Mouse (Mus musculus): ENCODE results near the gene Ppp3cb. TPM values are rescaled to one million over a fixed set of nuclear protein-coding genes. Genes with fewer than 3 reads are reported as not detected.

Ppp3cb gene
- total RNA-seq, 2 experiments from 2014 or later: 56.9 to 169 TPM

DNA sequence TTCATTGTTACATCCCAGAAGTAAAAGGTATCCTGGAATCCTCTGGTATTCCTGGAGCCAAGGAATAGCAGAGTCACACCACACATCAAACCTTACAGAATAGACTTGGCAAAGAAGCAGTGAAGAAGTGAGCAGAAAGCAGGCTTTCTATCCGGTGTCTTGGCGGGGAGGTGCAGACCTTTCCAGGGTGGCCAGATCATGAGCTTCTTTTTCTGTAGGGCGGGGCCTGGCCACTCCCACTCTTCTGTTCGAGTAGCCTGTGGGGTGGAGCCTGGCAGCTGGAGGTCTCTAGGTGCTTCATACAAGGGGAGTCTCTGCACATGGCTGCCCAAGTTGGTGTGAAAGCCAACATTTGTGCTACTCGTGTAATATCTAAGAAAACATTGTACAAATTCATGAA lies 65.2 kb downstream of the Ppp3cb start:
- peak; percentile 62 for ATAC-seq (replicated peaks; ENCODE audit: poor library complexity)

DNA sequence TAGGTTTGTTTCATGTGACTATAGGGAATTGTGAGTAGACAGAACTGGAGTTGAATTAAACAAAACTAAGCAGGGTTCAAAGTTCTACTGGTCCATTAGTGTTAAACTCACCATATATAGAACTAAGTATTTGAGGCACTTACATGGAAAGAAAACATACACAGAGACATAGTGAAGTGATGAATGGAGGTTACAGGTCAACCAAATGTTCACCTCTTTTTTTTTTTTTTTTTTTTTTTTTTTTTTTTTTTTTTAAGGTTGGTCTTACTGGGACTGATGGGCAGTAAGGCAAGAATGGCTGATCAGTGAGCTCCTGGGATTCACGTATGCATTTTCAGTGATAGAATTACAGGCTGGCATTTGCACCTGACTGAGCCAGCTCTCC lies 66.2 kb downstream of the Ppp3cb start:
- no peak for ATAC-seq (replicated peaks; ENCODE audit: poor library complexity)

DNA sequence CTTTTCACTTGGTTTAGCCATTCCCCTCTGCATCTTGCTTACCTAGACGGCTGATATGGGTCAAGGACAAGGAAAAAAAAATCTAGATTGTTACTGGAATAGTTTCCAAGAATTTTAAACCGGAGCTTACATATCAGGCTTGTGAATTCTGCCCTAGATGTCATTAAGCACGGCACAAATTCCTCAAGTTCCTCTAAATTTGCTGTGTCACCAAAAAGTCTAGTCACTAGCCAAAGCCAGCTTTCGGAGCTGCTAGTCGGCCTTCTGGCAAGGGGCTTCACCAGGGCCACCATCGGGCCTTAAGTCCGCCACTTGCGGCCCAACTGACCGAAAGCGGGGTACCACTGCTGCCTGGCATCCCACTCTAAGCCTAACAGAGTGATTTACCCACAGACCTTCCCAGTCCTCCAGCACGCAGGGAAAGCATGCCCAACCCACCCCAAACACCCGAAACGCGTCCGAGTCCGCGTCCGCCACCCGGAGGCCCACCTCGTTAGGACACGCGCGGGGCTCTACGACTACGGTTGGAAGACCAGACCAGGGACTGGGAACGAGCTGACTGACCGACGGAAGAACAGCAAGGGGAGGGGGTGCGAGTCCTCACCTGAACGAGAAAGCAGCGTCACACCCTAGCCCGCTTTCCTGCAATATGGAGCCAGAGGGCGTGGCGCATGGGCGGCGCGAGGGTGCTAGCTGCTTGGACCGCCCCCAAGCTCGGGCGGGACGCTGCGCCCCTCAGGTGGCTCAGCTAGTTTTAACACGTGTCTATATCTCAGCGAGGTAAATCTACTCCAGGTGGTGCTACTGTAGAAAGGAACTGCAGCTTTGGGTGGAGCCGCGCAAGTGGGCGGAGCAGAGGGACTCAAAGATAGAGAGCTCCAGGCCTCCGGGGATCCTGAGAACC lies 66.8 kb downstream of the Ppp3cb start, which contains the start of gene Anxa7:
Anxa7 (minus strand) TSS at position 843 of the 904 bp plus-strand sequence.
- peak; percentile 81 for ATAC-seq (replicated peaks; ENCODE audit: poor library complexity)

DNA sequence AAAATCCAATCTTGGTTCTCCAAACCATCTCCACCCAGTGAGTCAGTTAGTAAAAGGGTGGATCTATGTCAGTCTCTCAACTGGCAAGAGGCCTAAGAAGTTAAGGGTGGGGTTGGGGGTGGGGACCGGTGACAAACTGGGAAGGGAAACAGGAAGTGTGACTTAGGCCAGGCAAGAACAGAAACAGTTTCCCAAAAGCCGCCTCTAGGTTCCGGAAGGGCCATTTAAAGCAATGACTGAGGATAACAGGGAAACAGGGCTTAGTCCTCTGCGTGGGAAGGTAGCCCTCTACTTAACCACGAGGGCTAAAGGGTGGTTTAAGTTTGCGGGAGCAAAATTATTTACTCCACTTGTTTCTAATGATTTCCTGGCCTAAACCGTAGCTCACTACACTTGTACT lies 67.6 kb downstream of the Ppp3cb start:
- peak; percentile 65 for ATAC-seq (replicated peaks; ENCODE audit: poor library complexity)

DNA sequence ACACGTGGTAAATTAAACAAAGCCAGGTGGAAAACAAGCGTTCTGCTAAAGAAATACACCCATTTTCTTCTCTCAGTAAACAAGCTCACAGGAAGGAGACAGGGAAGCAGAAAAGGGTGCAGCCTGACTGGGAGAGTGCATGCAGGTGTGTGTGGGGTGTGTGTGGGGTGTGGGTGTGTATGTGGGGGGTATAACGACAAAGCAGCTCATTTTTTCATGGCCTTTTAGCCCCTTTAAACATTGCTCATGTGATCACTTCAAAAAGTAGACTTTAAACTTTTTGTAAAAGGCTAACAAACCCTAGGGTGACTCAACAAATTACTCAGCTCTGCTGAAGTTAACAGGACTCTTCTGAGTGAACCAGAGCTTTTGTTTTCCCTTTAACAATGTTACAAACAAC lies 68.0 kb downstream of the Ppp3cb start:
- 0 out of 2 replicates have a peak, but pooled peaks have one; percentile 0 for ATAC-seq (replicated peaks; ENCODE audit: poor library complexity)

DNA sequence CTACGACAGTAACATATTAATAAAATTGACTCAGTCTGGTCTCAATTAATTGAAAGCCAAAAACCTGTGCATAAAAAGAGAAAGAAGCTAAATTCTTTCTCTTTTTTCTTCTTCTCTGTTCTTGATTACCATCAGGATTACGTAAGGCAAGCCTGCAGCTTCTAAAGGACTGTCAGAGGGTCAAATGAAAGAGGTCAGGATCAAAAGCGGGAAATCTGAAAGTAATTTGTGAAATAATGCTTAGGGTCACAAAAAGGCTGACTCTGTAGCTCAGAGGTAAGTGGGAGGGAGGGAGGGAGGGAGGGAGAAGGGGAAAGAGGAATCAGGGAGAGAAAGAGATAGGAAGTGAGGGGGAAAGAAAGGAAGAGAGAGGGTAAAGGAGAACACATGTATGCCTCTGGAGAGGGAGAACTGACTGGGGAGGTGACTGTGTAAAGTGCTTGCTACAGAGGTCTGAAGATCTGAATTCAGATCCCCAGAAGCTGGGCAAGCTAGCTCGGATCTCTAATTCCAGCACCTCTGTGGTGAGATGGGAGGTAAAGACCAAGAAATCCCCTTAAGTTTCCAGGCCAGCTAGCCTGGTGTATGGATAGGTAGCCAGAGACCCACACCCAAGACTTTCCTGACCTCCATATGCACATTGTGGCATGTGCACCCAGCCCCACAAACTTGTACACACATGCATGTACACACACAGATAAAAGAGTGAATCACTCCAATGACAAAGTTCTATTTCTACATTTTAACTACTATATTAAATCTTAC lies 68.9 kb downstream of the Ppp3cb start:
- ATAC-seq (replicated peaks; ENCODE audit: poor library complexity): no peak

DNA sequence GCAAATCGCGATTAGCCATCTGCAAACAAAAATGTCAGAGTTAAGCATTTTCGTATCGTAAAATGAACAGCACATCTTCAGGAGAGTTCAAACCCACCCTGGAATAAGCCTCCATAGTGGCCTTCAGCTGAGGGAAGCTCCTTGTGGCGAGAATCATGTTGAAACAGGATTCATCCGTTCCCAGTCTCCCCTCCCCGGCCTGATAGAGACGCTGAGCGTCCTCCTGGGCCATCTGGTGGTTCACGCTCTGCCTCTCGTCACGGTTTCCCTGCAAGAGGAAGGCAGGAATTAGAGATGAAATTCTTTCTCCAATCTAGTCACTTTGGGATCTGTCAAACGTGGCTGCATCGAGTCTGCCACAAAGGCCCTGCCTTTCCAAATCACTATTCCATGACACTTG lies 86.2 kb downstream of the Ppp3cb start:
- no peak for ATAC-seq (replicated peaks; ENCODE audit: poor library complexity)

DNA sequence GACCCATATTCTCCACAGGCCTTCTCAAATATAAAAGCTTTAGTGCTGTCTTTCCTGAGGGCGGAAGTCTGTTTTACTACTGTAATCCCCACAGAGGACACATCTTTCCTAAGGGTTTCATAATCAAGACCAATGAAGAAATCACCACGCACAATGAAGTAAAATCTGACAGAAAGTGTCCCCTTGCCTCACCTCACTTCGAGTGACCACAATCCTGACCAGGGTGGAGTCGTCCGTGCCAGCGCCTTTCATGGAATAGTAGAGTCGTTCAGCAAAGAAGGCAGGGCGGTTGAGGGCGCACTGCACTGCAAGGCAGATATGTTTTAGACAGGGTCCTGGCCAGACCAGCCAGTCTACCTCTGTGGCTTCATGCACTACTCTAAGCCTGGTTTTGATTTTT lies 88.0 kb downstream of the Ppp3cb start:
- peak; percentile 64 for ATAC-seq (replicated peaks; ENCODE audit: poor library complexity)

DNA sequence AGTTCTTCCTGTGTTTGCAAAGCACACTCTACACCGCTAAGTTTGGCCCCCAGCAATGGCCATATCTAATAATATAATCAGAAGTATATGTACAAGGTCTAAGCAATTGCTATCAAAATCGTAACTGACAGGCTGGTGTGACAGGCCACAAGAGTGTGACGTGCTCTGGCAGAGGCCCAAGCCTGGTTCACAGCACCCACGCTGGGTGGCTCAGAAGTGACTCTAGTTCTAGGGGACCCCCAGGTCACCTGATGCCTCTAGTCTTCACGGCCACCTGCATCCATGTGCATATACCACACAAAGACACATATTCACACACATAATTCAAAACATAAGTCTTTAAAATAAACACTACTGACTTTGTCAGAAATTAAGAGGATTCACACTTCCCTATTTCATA lies 93.4 kb downstream of the Ppp3cb start:
- ATAC-seq (replicated peaks; ENCODE audit: poor library complexity): no peak

DNA sequence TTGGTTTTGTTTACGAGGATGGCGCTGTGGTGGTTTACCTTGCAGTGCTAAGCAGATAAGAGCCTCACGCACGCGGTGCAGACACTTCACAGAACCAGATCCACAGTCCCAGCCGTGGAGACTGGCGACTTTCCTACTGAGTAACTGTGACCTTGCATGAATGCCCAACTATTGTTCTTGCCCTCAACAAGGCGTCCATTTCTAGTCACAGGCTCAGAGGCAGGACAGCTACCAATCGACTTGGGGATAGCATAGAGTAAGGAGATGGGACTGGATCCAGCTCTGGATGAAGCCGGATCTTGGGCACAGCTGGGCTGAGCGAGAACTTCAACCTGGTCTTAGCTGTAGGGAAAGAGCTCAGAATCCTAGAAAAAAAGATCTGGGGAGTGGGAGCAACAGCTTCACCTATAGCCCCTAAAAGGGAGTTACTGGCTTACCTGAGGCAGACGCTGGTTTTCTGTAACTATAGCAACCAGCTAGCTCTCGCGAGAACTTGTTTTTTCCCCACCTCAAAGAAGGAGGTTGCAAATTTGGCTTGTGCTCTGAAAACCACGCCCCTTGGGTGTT lies 94.5 kb downstream of the Ppp3cb start, which contains the start of gene Cfap70:
Cfap70 (minus strand) TSS at position 462 of the 567 bp plus-strand sequence.
- peak; percentile 89 for ATAC-seq (replicated peaks; ENCODE audit: poor library complexity)

DNA sequence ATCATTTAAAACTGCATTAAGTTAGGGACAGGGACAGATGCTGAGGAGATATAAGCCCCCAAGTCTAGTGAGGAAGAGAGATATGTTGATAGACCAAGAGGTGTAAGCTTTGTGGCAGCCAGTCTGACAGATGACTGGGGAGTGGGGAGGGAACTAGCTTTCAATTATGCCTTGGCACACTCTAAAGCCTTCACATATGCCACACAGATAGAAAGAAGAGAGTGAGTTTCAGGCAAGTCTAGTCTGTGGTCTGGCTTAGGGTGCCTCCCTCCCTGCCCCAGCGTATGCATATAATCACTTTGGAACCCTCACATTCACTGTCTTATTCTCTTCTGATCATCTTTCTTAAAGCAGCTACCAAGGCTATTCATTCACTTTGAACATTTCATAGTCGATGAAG lies 95.1 kb downstream of the Ppp3cb start:
- peak; percentile 22; the same call in 1 of the 2 replicates for ATAC-seq (replicated peaks; ENCODE audit: poor library complexity)

Other genes with a start within 250 kb of the Ppp3cb start
- 44.2 and 45.9 TPM in 2 replicates for gene Ecd, start 198.5 kb downstream of the Ppp3cb start, total RNA-seq (2015)
- gene Ecd, start 198.5 kb downstream of the Ppp3cb start, total RNA-seq (2017): 67.3 and 71.2 TPM in 2 replicates
- gene Fam149b, start 198.4 kb downstream of the Ppp3cb start, total RNA-seq (2015): 21.1 and 30.8 TPM in 2 replicates
- 21.9 and 26.6 TPM in 2 replicates for gene Fam149b, start 198.4 kb downstream of the Ppp3cb start, total RNA-seq (2017)
- gene Dnajc9, start 157.7 kb downstream of the Ppp3cb start, total RNA-seq (2015): 75.2 and 78.3 TPM in 2 replicates
- gene Dnajc9, start 157.7 kb downstream of the Ppp3cb start, total RNA-seq (2017): 250 and 274 TPM in 2 replicates
- gene Mrps16, start 152.9 kb downstream of the Ppp3cb start, total RNA-seq (2015): 89.6 and 90.7 TPM in 2 replicates
- 43.4 and 45.8 TPM in 2 replicates for gene Mrps16, start 152.9 kb downstream of the Ppp3cb start, total RNA-seq (2017)
- not detected in 2 replicates for gene Cfap70, start 94.3 kb downstream of the Ppp3cb start, total RNA-seq (2015)
- gene Cfap70, start 94.3 kb downstream of the Ppp3cb start, total RNA-seq (2017): not detected in 2 replicates
- gene Anxa7, start 66.4 kb downstream of the Ppp3cb start, total RNA-seq (2015): 52.6 and 56.2 TPM in 2 replicates
- 56.4 and 63.0 TPM in 2 replicates for gene Anxa7, start 66.4 kb downstream of the Ppp3cb start, total RNA-seq (2017)
- gene Mss51, start 49.7 kb downstream of the Ppp3cb start, total RNA-seq (2015): 1.1 and 2.1 TPM in 2 replicates
- 0.29 and 0.74 TPM in 2 replicates for gene Mss51, start 49.7 kb downstream of the Ppp3cb start, total RNA-seq (2017)
- 5.3 and 7.0 TPM in 2 replicates for gene Usp54, start 94.5 kb upstream of the Ppp3cb start, total RNA-seq (2015)
- gene Usp54, start 94.5 kb upstream of the Ppp3cb start, total RNA-seq (2017): 3.2 and 6.5 TPM in 2 replicates
- gene Myoz1, start 110.0 kb upstream of the Ppp3cb start, total RNA-seq (2015): not detected in 2 replicates
- gene Myoz1, start 110.0 kb upstream of the Ppp3cb start, total RNA-seq (2017): 0.68 TPM in 1 of 2 replicates, not detected in the other
- 0.10 TPM in 1 of 2 replicates, not detected in the other for gene Synpo2l, start 121.8 kb upstream of the Ppp3cb start, total RNA-seq (2015)
- 0.20 TPM in 1 of 2 replicates, not detected in the other for gene Synpo2l, start 121.8 kb upstream of the Ppp3cb start, total RNA-seq (2017)
- 40.1 and 40.5 TPM in 2 replicates for gene Sec24c, start 127.7 kb upstream of the Ppp3cb start, total RNA-seq (2015)
- 88.7 and 97.9 TPM in 2 replicates for gene Sec24c, start 127.7 kb upstream of the Ppp3cb start, total RNA-seq (2017)
- gene Fut11, start 148.4 kb upstream of the Ppp3cb start, total RNA-seq (2015): 14.3 and 15.3 TPM in 2 replicates
- 5.3 and 5.7 TPM in 2 replicates for gene Fut11, start 148.4 kb upstream of the Ppp3cb start, total RNA-seq (2017)
- gene Chchd1, start 156.4 kb upstream of the Ppp3cb start, total RNA-seq (2015): 163 and 169 TPM in 2 replicates
- gene Chchd1, start 156.4 kb upstream of the Ppp3cb start, total RNA-seq (2017): 104 and 110 TPM in 2 replicates
- 19.5 and 23.4 TPM in 2 replicates for gene Zswim8, start 161.0 kb upstream of the Ppp3cb start, total RNA-seq (2015)
- gene Zswim8, start 161.0 kb upstream of the Ppp3cb start, total RNA-seq (2017): 19.1 and 23.5 TPM in 2 replicates
- 21.2 and 30.7 TPM in 2 replicates for gene Ndst2, start 188.0 kb upstream of the Ppp3cb start, total RNA-seq (2015)
- gene Ndst2, start 188.0 kb upstream of the Ppp3cb start, total RNA-seq (2017): 6.6 and 8.5 TPM in 2 replicates
- gene Camk2g, start 247.5 kb upstream of the Ppp3cb start, total RNA-seq (2015): 22.9 and 29.1 TPM in 2 replicates
- 47.5 and 52.5 TPM in 2 replicates for gene Camk2g, start 247.5 kb upstream of the Ppp3cb start, total RNA-seq (2017)

Measured in megakaryocyte progenitor cell, adult 5-6 weeks (primary cell).